Mouse (Mus musculus) forebrain, embryonic 16.5 days (tissue): ENCODE results near the gene Selenov. TPM values are rescaled to one million over a fixed set of nuclear protein-coding genes. Genes with fewer than 3 reads are reported as not detected.

Experiments
- ATAC-seq: fragments of 200-750 bp; cut with Nextera tagmentation; 2 replicates; pipeline ENCODE4 v1.8.0; 2017; ENCODE audit warnings: mild to moderate bottlenecking, moderate library complexity
- H3K27ac ChIP-seq: fragments of 300-500 bp; sonication (generic); 2 replicates; pipeline ENCODE4 v1.5.1; 2014; ENCODE audit warnings: low read length, control low read depth
- H3K27me3 ChIP-seq: fragments of 300-500 bp; sonication (generic); replicated peaks from 2 replicates; pipeline ENCODE4 v1.6.1; 2014; ENCODE audit warnings: low read length; ENCODE audit not compliant: control insufficient read depth, insufficient read depth
- H3K36me3 ChIP-seq: fragments of 300-500 bp; sonication (generic); 2 replicates; pipeline ENCODE4 v1.6.1; 2014; ENCODE audit not compliant: control insufficient read depth, insufficient read depth
- H3K4me1 ChIP-seq: fragments of 300-500 bp; sonication (generic); replicated peaks from 2 replicates; pipeline ENCODE4 v1.6.1; 2014; ENCODE audit warnings: low read length; ENCODE audit not compliant: control insufficient read depth, insufficient read depth
- H3K4me2 ChIP-seq: fragments of 300-500 bp; sonication (generic); 2 replicates; pipeline ENCODE4 v1.6.1; 2014; ENCODE audit warnings: mild to moderate bottlenecking, low read length, control low read depth
- H3K4me3 ChIP-seq: fragments of 300-500 bp; sonication (generic); replicated peaks from 2 replicates; pipeline ENCODE4 v1.5.1; 2014; ENCODE audit warnings: mild to moderate bottlenecking, low read length, control low read depth
- H3K9ac ChIP-seq: fragments of 300-500 bp; sonication (generic); replicated peaks from 2 replicates; pipeline ENCODE4 v1.6.1; 2014; ENCODE audit warnings: low read depth, low read length, control low read depth
- H3K9me3 ChIP-seq: fragments of 300-500 bp; sonication (generic); 2 replicates; pipeline ENCODE4 v1.6.1; 2016; ENCODE audit warnings: low read length; ENCODE audit not compliant: control insufficient read depth
- WGBS: fragments of 180-500 bp; shearing (Covaris S2); extraction: QIAGEN DNeasy Blood & Tissue Kit; methylation state at CpG from one replicate; pipeline ENCODE4 v1.1.7; 2014; 5-methylcytosine and 5-hydroxymethylcytosine counted together
- polyA plus RNA-seq: library from polyadenylated mRNA; unstranded; fragments of >200 nt; fragmentation: Nextera tagmentation; extraction: Ambion mirVana; gene quantifications from 2 replicates; pipeline ENCODE4 v1.2.1, GENCODE M21; 2015

The Selenov gene
- polyA plus RNA-seq, 1 experiment from 2014 or later: 0.16 TPM

DNA sequence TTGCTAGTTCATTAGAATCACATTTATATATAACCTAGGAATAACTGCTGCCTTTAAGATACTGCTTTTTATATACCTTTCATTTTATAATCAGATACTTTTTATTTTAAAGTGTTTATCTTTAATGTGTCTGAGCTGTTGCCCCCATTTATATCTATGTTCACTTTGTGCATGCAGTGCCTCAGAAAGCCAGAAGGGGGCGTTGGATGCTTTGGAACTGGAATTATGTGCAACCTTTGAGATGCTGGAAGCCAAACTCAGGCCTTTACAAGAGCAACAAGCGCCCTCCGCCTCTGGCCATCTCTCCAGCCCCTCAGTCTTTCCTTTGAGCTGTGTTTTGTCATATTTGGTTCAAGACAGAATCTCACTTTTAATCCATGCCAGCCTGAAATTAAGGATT is 19.2 kb downstream of the Selenov start:
- Histone ChIP-seq H3K36me3 (peaks cover 9% of the 10 kb centered on the region; the same call in 1 of the 2 replicates), H3K9ac (no peak overlapping the region), H3K4me2 (no peak overlapping the region), H3K4me3 (no peak overlapping the region), H3K27me3 (no peaks in the 10 kb centered on the region), H3K27ac (no peak overlapping the region), H3K9me3 (no peaks in the 10 kb centered on the region; the same call in 1 of the 2 replicates), H3K4me1 (peaks cover 11% of the 10 kb centered on the region)
- ATAC-seq: no peak
- WGBS: 75% methylated on average over 3 of the region's 3 CpGs

GRCm38 (mm10) chr7:28269355-28269754 is 21.6 kb downstream of the Selenov start:
- no peak overlapping the region for H3K9ac ChIP-seq
- no peak overlapping the region for H3K27ac ChIP-seq
- ATAC-seq: no peak
- no peak overlapping the region for H3K4me3 ChIP-seq
- no peaks in the 10 kb centered on the region; the same call in 1 of the 2 replicates for H3K9me3 ChIP-seq
- H3K36me3 ChIP-seq: peaks cover 9% of the 10 kb centered on the region; the same call in 1 of the 2 replicates
- H3K4me1 ChIP-seq: peaks cover 11% of the 10 kb centered on the region
- H3K27me3 ChIP-seq: no peaks in the 10 kb centered on the region
- 95% methylated on average over 12 of the region's 12 CpGs for WGBS
- peak overlapping the region; percentile 19; the same call in 1 of the 2 replicates for H3K4me2 ChIP-seq

GRCm38 (mm10) chr7:28268576-28268975 is 22.4 kb downstream of the Selenov start:
- H3K4me3 ChIP-seq: peak overlapping the region; percentile 86
- peaks cover 11% of the 10 kb centered on the region for H3K4me1 ChIP-seq
- H3K36me3 ChIP-seq: peaks cover 9% of the 10 kb centered on the region; the same call in 1 of the 2 replicates
- 32% methylated on average over 16 of the region's 16 CpGs for WGBS
- no peaks in the 10 kb centered on the region; the same call in 1 of the 2 replicates for H3K9me3 ChIP-seq
- peak overlapping the region; percentile 66 for H3K4me2 ChIP-seq
- no peak for ATAC-seq
- H3K9ac ChIP-seq: peak overlapping the region; percentile 97
- H3K27me3 ChIP-seq: no peaks in the 10 kb centered on the region
- H3K27ac ChIP-seq: peak overlapping the region; percentile 83

GRCm38 (mm10) chr7:28268042-28268531 is 22.9 kb downstream of the Selenov start:
- no peaks in the 10 kb centered on the region; the same call in 1 of the 2 replicates for H3K9me3 ChIP-seq
- under 1% methylated on average over 57 of the region's 62 CpGs for WGBS
- peak overlapping the region; percentile 86 for H3K4me3 ChIP-seq
- ATAC-seq: peak; percentile 81
- H3K27ac ChIP-seq: peak overlapping the region; percentile 83
- peak overlapping the region; percentile 66 for H3K4me2 ChIP-seq
- peaks cover 9% of the 10 kb centered on the region; the same call in 1 of the 2 replicates for H3K36me3 ChIP-seq
- H3K27me3 ChIP-seq: no peaks in the 10 kb centered on the region
- peak overlapping the region; percentile 97 for H3K9ac ChIP-seq
- H3K4me1 ChIP-seq: peaks cover 11% of the 10 kb centered on the region

GRCm38 (mm10) chr7:28267129-28268041 is 23.6 kb downstream of the Selenov start, which contains the start of gene Eid2:
Gene Eid2, plus strand, starts transcription at chr7:28267881.
- Histone ChIP-seq H3K27ac (peak within 1 kb of the TSS; percentile 83), H3K4me2 (peak within 1 kb of the TSS; percentile 66), H3K9ac (peak within 1 kb of the TSS; percentile 97), H3K27me3 (no peaks in the 10 kb centered on the region), H3K4me3 (peak within 1 kb of the TSS; percentile 86), H3K4me1 (peaks cover 11% of the 10 kb centered on the region), H3K36me3 (peaks cover 6% of the 10 kb centered on the region; the same call in 1 of the 2 replicates), H3K9me3 (no peaks in the 10 kb centered on the region; the same call in 1 of the 2 replicates)
- peak; percentile 96 for ATAC-seq
- WGBS: 8% methylated on average over 49 of the region's 57 CpGs

DNA sequence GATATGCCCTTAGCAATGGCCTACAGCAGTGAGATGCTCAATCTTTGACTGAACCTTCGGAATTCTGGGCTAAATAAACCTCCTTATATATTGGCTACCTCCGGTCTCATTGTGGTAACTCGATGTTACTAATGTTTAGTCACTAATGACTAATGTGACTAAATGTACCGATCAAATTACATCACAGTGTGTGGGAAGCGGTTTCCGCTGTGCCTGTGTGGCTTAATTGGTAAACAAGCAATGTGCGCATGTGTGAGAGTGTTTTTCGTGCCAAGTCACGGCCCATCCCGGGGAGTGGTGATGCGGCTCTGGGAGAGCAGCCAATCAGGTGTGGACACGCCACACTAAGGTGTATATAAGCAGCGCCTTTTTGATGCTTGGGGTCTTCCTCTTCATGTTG is 25.6 kb downstream of the Selenov start:
- Histone ChIP-seq H3K27ac (no peak overlapping the region), H3K27me3 (no peaks in the 10 kb centered on the region), H3K4me1 (peaks cover 11% of the 10 kb centered on the region), H3K4me3 (no peak overlapping the region), H3K36me3 (0 out of 2 replicates have a peak, but pooled peaks cover 2% of the 10 kb centered on the region), H3K9ac (no peak overlapping the region), H3K9me3 (no peaks in the 10 kb centered on the region; the same call in 1 of the 2 replicates), H3K4me2 (no peak overlapping the region)
- ATAC-seq: no peak
- 85% methylated on average over 13 of the region's 13 CpGs for WGBS

- no peak overlapping the region for H3K9ac ChIP-seq
Observed at GRCm38 (mm10) chr7:28263786-28264185, 27.2 kb downstream of the Selenov start.

GRCm38 (mm10) chr7:28262861-28263260 is 28.1 kb downstream of the Selenov start:
- Histone ChIP-seq H3K27me3 (no peaks in the 10 kb centered on the region), H3K4me2 (no peak overlapping the region), H3K27ac (no peak overlapping the region), H3K4me1 (no peaks in the 10 kb centered on the region), H3K36me3 (no peaks in the 10 kb centered on the region), H3K9ac (no peak overlapping the region), H3K9me3 (no peaks in the 10 kb centered on the region), H3K4me3 (no peak overlapping the region)
- no peak for ATAC-seq
- WGBS: 32% methylated on average over 5 of the region's 5 CpGs

More at GRCm38 (mm10) chr7:28263786-28264185, 27.2 kb downstream of the Selenov start:
- ATAC-seq: no peak
- no peaks in the 10 kb centered on the region for H3K27me3 ChIP-seq
- H3K4me1 ChIP-seq: peaks cover 3% of the 10 kb centered on the region
- H3K27ac ChIP-seq: no peak overlapping the region
- H3K4me3 ChIP-seq: no peak overlapping the region
- no peaks in the 10 kb centered on the region for H3K9me3 ChIP-seq
- no peak overlapping the region for H3K4me2 ChIP-seq
- H3K36me3 ChIP-seq: no peaks in the 10 kb centered on the region
- 4% methylated on average over 15 of the region's 15 CpGs for WGBS

DNA sequence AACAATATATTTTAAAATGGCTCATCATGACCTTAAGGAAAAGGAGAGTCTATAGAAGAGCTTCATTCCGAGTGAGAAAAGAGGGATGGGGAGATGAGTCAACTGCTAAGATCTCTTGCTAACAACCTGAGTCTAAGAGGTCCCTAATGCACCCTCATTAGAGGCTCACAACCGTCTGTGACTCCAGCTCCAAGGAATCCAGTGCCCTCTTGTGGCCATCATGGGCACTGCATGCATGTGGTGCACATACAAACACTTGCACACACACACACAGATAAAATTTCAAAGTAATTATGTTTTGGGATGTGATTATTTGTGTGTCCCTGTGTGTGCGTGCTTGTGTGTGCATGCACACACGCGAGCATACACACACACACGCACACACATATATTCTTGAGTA is 35.5 kb downstream of the Selenov start:
- Histone ChIP-seq H3K27ac (no peak overlapping the region), H3K36me3 (no peaks in the 10 kb centered on the region), H3K9ac (no peak overlapping the region), H3K9me3 (peaks cover 4% of the 10 kb centered on the region), H3K4me1 (no peaks in the 10 kb centered on the region), H3K4me2 (no peak overlapping the region), H3K4me3 (no peak overlapping the region), H3K27me3 (no peaks in the 10 kb centered on the region)
- no peak for ATAC-seq
- WGBS: 84% methylated on average over 6 of the region's 6 CpGs
